Mouse (Mus musculus) embryonic facial prominence, embryonic 15.5 days (tissue): ENCODE measurements around the gene Slc45a1. TPM values are rescaled to one million over a fixed set of nuclear protein-coding genes. Genes with fewer than 3 reads are reported as not detected.
A peak's percentile ranks its signal among the peaks of the same experiment; 100 is the strongest.

Experiments
- ATAC-seq: fragments of 200-750 bp; cut with Nextera tagmentation; 2 replicates; pipeline ENCODE4 v1.8.0; 2017; ENCODE audit warnings: low read depth, moderate TSS enrichment; ENCODE audit not compliant: insufficient number of reproducible peaks, low FRiP score, low TSS enrichment
- H3K27ac ChIP-seq: fragments of 300-500 bp; sonication (generic); replicated peaks from 2 replicates; pipeline ENCODE4 v1.5.1; 2015; ENCODE audit warnings: mild to moderate bottlenecking, inconsistent platforms
- H3K27me3 ChIP-seq: fragments of 300-500 bp; sonication (generic); 2 replicates; pipeline ENCODE4 v1.6.1; 2015; ENCODE audit warnings: inconsistent platforms
- H3K36me3 ChIP-seq: fragments of 300-500 bp; sonication (generic); 2 replicates; pipeline ENCODE4 v1.6.1; 2015; ENCODE audit warnings: mild to moderate bottlenecking, inconsistent platforms
- H3K4me1 ChIP-seq: fragments of 300-500 bp; sonication (generic); 2 replicates; pipeline ENCODE4 v1.6.1; 2015; ENCODE audit warnings: inconsistent platforms
- H3K4me2 ChIP-seq: fragments of 300-500 bp; sonication (generic); replicated peaks from 2 replicates; pipeline ENCODE4 v1.6.1; 2015; ENCODE audit warnings: mild to moderate bottlenecking, inconsistent platforms
- H3K4me3 ChIP-seq: fragments of 300-500 bp; sonication (generic); replicated peaks from 2 replicates; pipeline ENCODE4 v1.5.1; 2015; ENCODE audit warnings: mild to moderate bottlenecking, inconsistent platforms
- H3K9ac ChIP-seq: fragments of 300-500 bp; sonication (generic); 2 replicates; pipeline ENCODE4 v1.6.1; 2015; ENCODE audit warnings: inconsistent platforms
- H3K9me3 ChIP-seq: fragments of 300-500 bp; sonication (generic); replicated peaks from 2 replicates; pipeline ENCODE4 v1.6.1; 2016; ENCODE audit warnings: inconsistent platforms
- WGBS: fragments of 180-500 bp; shearing (Covaris S2); methylation state at CpG from one replicate; pipeline ENCODE4 v1.1.7; 2015; 5-methylcytosine and 5-hydroxymethylcytosine counted together
- polyA plus RNA-seq: library from polyadenylated mRNA; unstranded; fragments of >200 nt; fragmentation: Nextera tagmentation; extraction: Ambion mirVana; gene quantifications from 2 replicates; pipeline ENCODE4 v1.2.1, GENCODE M21; 2015

Slc45a1 gene
- polyA plus RNA-seq, 1 experiment from 2014 or later = 0.76 TPM

- Histone ChIP-seq H3K9ac (no peak overlapping the region), H3K4me3 (no peak overlapping the region), H3K36me3 (peaks cover 37% of the 10 kb centered on the region), H3K9me3 (no peaks in the 10 kb centered on the region), H3K27ac (no peak overlapping the region), H3K27me3 (no peaks in the 10 kb centered on the region), H3K4me2 (no peak overlapping the region), H3K4me1 (0 out of 2 replicates have a peak, but pooled peaks cover 7% of the 10 kb centered on the region)
- WGBS = 92% methylated on average over 13 of the region's 13 CpGs
- ATAC-seq = no peak
Measured at GRCm38 (mm10) chr4:150622641-150623040, 29.3 kb downstream of the Slc45a1 start.

- peaks cover 73% of the 10 kb centered on the region for H3K36me3 ChIP-seq
- H3K9me3 ChIP-seq = no peaks in the 10 kb centered on the region
- no peak overlapping the region for H3K9ac ChIP-seq
- 74% methylated on average over 7 of the region's 7 CpGs for WGBS
- no peak overlapping the region for H3K27ac ChIP-seq
- no peaks in the 10 kb centered on the region for H3K4me1 ChIP-seq
- H3K27me3 ChIP-seq = no peaks in the 10 kb centered on the region
- no peak overlapping the region for H3K4me2 ChIP-seq
- no peak for ATAC-seq
- H3K4me3 ChIP-seq = no peak overlapping the region
Measured at GRCm38 (mm10) chr4:150619011-150619410, 33.0 kb downstream of the Slc45a1 start.

- Histone ChIP-seq H3K27me3 (no peaks in the 10 kb centered on the region), H3K4me3 (no peak overlapping the region), H3K4me1 (no peaks in the 10 kb centered on the region), H3K9me3 (no peaks in the 10 kb centered on the region), H3K4me2 (no peak overlapping the region), H3K27ac (no peak overlapping the region), H3K36me3 (peaks cover 83% of the 10 kb centered on the region), H3K9ac (no peak overlapping the region)
- 95% methylated on average over 20 of the region's 20 CpGs for WGBS
- ATAC-seq = no peak
Measured at GRCm38 (mm10) chr4:150616841-150617240, 35.1 kb downstream of the Slc45a1 start.

- ATAC-seq = no peak
- H3K9ac ChIP-seq = no peak overlapping the region
- no peak overlapping the region for H3K4me3 ChIP-seq
- no peaks in the 10 kb centered on the region for H3K9me3 ChIP-seq
- 85% methylated on average over 13 of the region's 13 CpGs for WGBS
- H3K27me3 ChIP-seq = no peaks in the 10 kb centered on the region
- H3K27ac ChIP-seq = 0 out of 2 replicates have a peak overlapping the region, but pooled peaks have one; percentile 28
- H3K4me2 ChIP-seq = no peak overlapping the region
- peaks cover 88% of the 10 kb centered on the region for H3K36me3 ChIP-seq
- H3K4me1 ChIP-seq = no peaks in the 10 kb centered on the region
Measured at GRCm38 (mm10) chr4:150616029-150616420, 35.9 kb downstream of the Slc45a1 start.

- no peak overlapping the region for H3K9ac ChIP-seq
- peaks cover 93% of the 10 kb centered on the region for H3K36me3 ChIP-seq
- H3K9me3 ChIP-seq = no peaks in the 10 kb centered on the region
- no peak for ATAC-seq
- H3K27me3 ChIP-seq = no peaks in the 10 kb centered on the region
- no peaks in the 10 kb centered on the region for H3K4me1 ChIP-seq
- H3K4me3 ChIP-seq = no peak overlapping the region
- 0 out of 2 replicates have a peak overlapping the region, but pooled peaks have one; percentile 28 for H3K27ac ChIP-seq
- 87% methylated on average over 12 of the region's 12 CpGs for WGBS
- H3K4me2 ChIP-seq = no peak overlapping the region
Measured at GRCm38 (mm10) chr4:150615251-150616028, 36.5 kb downstream of the Slc45a1 start.

- H3K27ac ChIP-seq = no peak overlapping the region
- no peaks in the 10 kb centered on the region for H3K27me3 ChIP-seq
- H3K4me3 ChIP-seq = no peak overlapping the region
- no peak overlapping the region for H3K9ac ChIP-seq
- no peak overlapping the region for H3K4me2 ChIP-seq
- ATAC-seq = no peak
- WGBS = 89% methylated on average over 7 of the region's 7 CpGs
- H3K9me3 ChIP-seq = no peaks in the 10 kb centered on the region
- H3K4me1 ChIP-seq = no peaks in the 10 kb centered on the region
- H3K36me3 ChIP-seq = peaks cover 85% of the 10 kb centered on the region
Measured at GRCm38 (mm10) chr4:150613715-150614114, 38.3 kb downstream of the Slc45a1 start.

- Histone ChIP-seq H3K9ac (no peak overlapping the region), H3K36me3 (peaks cover 35% of the 10 kb centered on the region), H3K4me3 (no peak overlapping the region), H3K27me3 (no peaks in the 10 kb centered on the region), H3K4me2 (no peak overlapping the region), H3K4me1 (no peaks in the 10 kb centered on the region; the same call in 1 of the 2 replicates), H3K27ac (no peak overlapping the region), H3K9me3 (no peaks in the 10 kb centered on the region)
- 97% methylated on average over 3 of the region's 3 CpGs for WGBS
- no peak for ATAC-seq
Measured at GRCm38 (mm10) chr4:150608670-150609069, 43.3 kb downstream of the Slc45a1 start.

GRCm38 (mm10) chr4:150606449-150607161 is 45.4 kb downstream of the Slc45a1 start:
- Histone ChIP-seq H3K4me1 (peaks cover 5% of the 10 kb centered on the region; the same call in 1 of the 2 replicates), H3K4me2 (no peak overlapping the region), H3K9ac (no peak overlapping the region), H3K36me3 (peaks cover 15% of the 10 kb centered on the region), H3K27ac (no peak overlapping the region), H3K27me3 (no peaks in the 10 kb centered on the region), H3K9me3 (no peaks in the 10 kb centered on the region), H3K4me3 (no peak overlapping the region)
- ATAC-seq = no peak
- WGBS = 45% methylated on average over 3 of the region's 3 CpGs

- no peak for ATAC-seq
- Histone ChIP-seq H3K27me3 (no peaks in the 10 kb centered on the region), H3K9ac (no peak overlapping the region), H3K9me3 (no peaks in the 10 kb centered on the region), H3K4me1 (peaks cover 5% of the 10 kb centered on the region; the same call in 1 of the 2 replicates), H3K36me3 (peaks cover 9% of the 10 kb centered on the region), H3K4me3 (no peak overlapping the region), H3K4me2 (no peak overlapping the region), H3K27ac (no peak overlapping the region)
- 93% methylated on average over 3 of the region's 3 CpGs for WGBS
Measured at GRCm38 (mm10) chr4:150605804-150606203, 46.2 kb downstream of the Slc45a1 start.

- no peak overlapping the region for H3K27ac ChIP-seq
- no peaks in the 10 kb centered on the region for H3K27me3 ChIP-seq
- WGBS = 92% methylated on average over 1 of the region's 1 CpGs
- H3K9me3 ChIP-seq = no peaks in the 10 kb centered on the region
- H3K9ac ChIP-seq = no peak overlapping the region
- no peak overlapping the region for H3K4me3 ChIP-seq
- no peak overlapping the region for H3K4me2 ChIP-seq
- no peaks in the 10 kb centered on the region for H3K36me3 ChIP-seq
- no peak for ATAC-seq
- peaks cover 17% of the 10 kb centered on the region for H3K4me1 ChIP-seq
Measured at GRCm38 (mm10) chr4:150603366-150604061, 48.5 kb downstream of the Slc45a1 start.

- WGBS = 76% methylated on average over 10 of the region's 10 CpGs
- Histone ChIP-seq H3K4me1 (peaks cover 32% of the 10 kb centered on the region), H3K9me3 (no peaks in the 10 kb centered on the region), H3K4me2 (no peak overlapping the region), H3K9ac (no peak overlapping the region), H3K4me3 (no peak overlapping the region), H3K27me3 (no peaks in the 10 kb centered on the region), H3K36me3 (no peaks in the 10 kb centered on the region), H3K27ac (no peak overlapping the region)
- ATAC-seq = no peak
Measured at GRCm38 (mm10) chr4:150601489-150601888, 50.5 kb downstream of the Slc45a1 start.
